Mouse (Mus musculus) hindbrain, embryonic 14.5 days (tissue): Measurements from ENCODE around the gene Adipor1. TPM values are rescaled to one million over a fixed set of nuclear protein-coding genes. Genes with fewer than 3 reads are reported as not detected.

Experiments
- ATAC-seq: fragments of 200-750 bp; cut with Nextera tagmentation; 2 replicates; pipeline ENCODE4 v1.8.0; 2017; ENCODE audit warnings: moderate number of reproducible peaks, mild to moderate bottlenecking, moderate TSS enrichment, moderate library complexity; ENCODE audit not compliant: low FRiP score
- DNase-seq: peaks from one replicate; pipeline ENCODE4 v3.0.0-alpha.2; 2015; ENCODE audit warnings: low spot score
- H3K27ac ChIP-seq: fragments of 300-500 bp; sonication (generic); 2 replicates; pipeline ENCODE4 v1.5.1; 2014; ENCODE audit warnings: mild to moderate bottlenecking, moderate library complexity
- H3K27me3 ChIP-seq: fragments of 300-500 bp; sonication (generic); 2 replicates; pipeline ENCODE4 v1.6.1; 2014; ENCODE audit warnings: mild to moderate bottlenecking, low read length, mixed read lengths; ENCODE audit not compliant: control insufficient read depth, insufficient read depth
- H3K36me3 ChIP-seq: fragments of 300-500 bp; sonication (generic); replicated peaks from 2 replicates; pipeline ENCODE4 v1.6.1; 2014; ENCODE audit not compliant: control insufficient read depth, insufficient read depth
- H3K4me1 ChIP-seq: fragments of 300-500 bp; sonication (generic); replicated peaks from 2 replicates; pipeline ENCODE4 v1.6.1; 2014; ENCODE audit warnings: antibody characterized with exemption, low read length, mixed read lengths; ENCODE audit not compliant: control insufficient read depth, insufficient read depth
- H3K4me2 ChIP-seq: fragments of 300-500 bp; sonication (generic); replicated peaks from 2 replicates; pipeline ENCODE4 v1.6.1; 2014; ENCODE audit warnings: mild to moderate bottlenecking, moderate library complexity
- H3K4me3 ChIP-seq: fragments of 300-500 bp; sonication (generic); replicated peaks from 2 replicates; pipeline ENCODE4 v1.5.1; 2014; ENCODE audit warnings: mild to moderate bottlenecking, low read length
- H3K9ac ChIP-seq: fragments of 300-500 bp; sonication (generic); 2 replicates; pipeline ENCODE4 v1.6.1; 2014
- H3K9me3 ChIP-seq: fragments of 300-500 bp; sonication (generic); 2 replicates; pipeline ENCODE4 v1.6.1; 2016; ENCODE audit warnings: low read length; ENCODE audit not compliant: control insufficient read depth
- WGBS: fragments of 180-500 bp; shearing (Covaris S2); extraction: QIAGEN DNeasy Blood & Tissue Kit; methylation state at CpG from one replicate; pipeline ENCODE4 v1.1.7; 2014; 5-methylcytosine and 5-hydroxymethylcytosine counted together
- polyA plus RNA-seq: library from polyadenylated mRNA; unstranded; fragments of >200 nt; fragmentation: Nextera tagmentation; extraction: Ambion mirVana; gene quantifications from 2 replicates; pipeline ENCODE4 v1.2.1, GENCODE M21; 2014

Gene Adipor1
- polyA plus RNA-seq, 1 experiment from 2014 or later, result 80.3 TPM

DNA sequence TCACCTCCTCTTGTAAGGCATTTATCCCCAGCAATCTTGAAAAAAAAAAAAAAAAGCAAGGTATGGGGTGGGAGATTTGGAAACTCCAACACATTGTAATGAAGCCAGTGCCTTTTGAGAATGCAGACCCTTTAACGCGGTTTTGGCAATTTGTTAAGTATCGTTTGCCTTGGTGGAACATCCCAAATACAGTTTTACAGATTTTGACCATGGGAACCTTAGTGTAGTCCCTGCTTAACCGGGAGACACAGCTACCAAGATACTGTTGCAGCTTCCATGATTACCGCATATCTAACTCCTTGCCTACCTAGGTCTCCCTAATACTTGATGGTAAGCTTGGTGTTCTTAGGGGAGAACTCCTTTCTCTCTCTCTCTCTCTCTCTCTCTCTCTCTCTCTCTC is 40.9 kb downstream of the Adipor1 start:
- ATAC-seq, result no peak
- Histone ChIP-seq H3K9ac (peak overlapping the region; percentile 97), H3K27me3 (no peaks in the 10 kb centered on the region), H3K4me2 (peak overlapping the region; percentile 93), H3K4me1 (peaks cover 8% of the 10 kb centered on the region), H3K27ac (no peak overlapping the region), H3K9me3 (no peaks in the 10 kb centered on the region), H3K4me3 (peak overlapping the region; percentile 96), H3K36me3 (peaks cover 27% of the 10 kb centered on the region)
- DNase-seq, result no peak
- 25% methylated on average over 5 of the region's 5 CpGs for whole genome bisulfite sequencing

DNA sequence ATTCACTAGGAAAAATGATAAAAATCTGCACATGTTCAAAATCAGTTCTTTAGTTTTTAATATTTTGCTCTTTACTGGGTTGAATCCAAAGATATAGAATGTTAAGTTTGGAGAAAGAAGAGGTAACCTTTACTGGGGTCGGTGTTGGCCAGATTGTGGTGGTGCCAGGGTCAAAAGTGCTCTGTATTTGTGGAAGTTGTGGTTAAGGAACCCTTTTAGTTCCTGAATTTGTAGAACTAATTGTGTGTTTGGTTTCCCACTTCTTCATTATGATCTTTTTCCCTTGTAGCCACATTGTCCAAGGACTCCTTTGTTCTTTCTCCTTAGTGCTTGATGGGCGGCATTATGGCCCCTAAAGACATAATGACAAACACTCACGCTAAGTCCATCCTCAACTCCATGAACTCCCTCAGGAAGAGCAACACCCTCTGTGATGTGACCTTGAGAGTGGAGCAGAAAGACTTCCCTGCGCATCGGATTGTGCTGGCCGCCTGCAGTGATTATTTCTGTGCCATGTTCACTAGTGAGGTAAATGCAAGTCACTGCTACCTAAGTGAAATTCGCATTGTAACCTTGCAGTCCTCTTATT is 43.1 kb downstream of the Adipor1 start:
- H3K4me1 ChIP-seq, result peaks cover 8% of the 10 kb centered on the region
- H3K9ac ChIP-seq, result no peak overlapping the region
- ATAC-seq, result no peak
- H3K36me3 ChIP-seq, result peaks cover 48% of the 10 kb centered on the region
- H3K27ac ChIP-seq, result no peak overlapping the region
- H3K4me2 ChIP-seq, result no peak overlapping the region
- DNase-seq, result no peak
- H3K27me3 ChIP-seq, result no peaks in the 10 kb centered on the region
- H3K4me3 ChIP-seq, result no peak overlapping the region
- 93% methylated on average over 7 of the region's 7 CpGs for WGBS
- H3K9me3 ChIP-seq, result no peaks in the 10 kb centered on the region

DNA sequence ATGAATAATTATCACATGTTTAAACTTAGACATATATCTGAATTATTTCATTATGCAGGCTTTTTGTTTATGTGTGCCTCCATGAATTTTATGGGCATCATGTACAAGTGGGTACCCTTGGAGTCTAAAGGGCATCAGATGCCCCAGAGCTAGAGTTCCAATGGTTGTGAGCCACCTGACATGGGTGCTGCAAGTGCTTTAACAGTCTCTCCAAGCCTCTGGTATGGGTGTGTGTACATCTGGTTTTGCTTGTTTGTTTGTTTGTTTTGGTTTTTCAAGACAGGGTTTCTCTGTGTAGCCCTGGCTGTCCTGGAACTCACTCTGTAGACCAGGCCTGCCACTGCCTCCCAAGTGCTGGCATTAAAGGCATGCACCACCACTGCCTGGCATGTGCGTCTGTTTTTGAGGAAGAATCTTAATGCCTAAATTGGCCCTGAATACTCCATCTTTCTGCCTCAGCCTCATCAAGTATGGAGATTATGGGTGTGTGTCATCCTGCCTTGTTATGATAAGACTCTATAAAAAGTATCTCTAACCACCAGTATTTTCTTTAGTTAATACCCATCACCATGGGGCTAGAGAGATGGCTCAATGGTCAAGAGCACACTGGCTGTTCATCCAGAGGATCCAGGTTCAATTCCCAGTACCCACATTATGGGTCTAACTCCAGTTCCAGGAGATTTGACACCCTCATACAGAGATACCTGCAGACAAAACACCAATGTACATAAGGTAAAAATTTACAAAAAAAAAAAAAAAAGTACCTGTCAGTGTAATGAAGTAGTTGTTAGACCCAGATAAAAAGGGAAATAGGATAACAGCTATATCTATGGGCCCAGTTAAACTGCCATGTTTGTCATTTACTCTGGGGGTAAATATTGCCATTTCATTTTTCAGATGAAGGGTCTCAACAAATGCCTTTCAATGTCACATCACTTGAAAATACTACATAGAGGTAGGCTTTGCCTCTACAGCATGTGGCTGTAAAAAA is 45.4 kb downstream of the Adipor1 start:
- Histone ChIP-seq H3K4me2 (no peak overlapping the region), H3K36me3 (peaks cover 68% of the 10 kb centered on the region), H3K4me1 (peaks cover 8% of the 10 kb centered on the region), H3K9ac (no peak overlapping the region), H3K27me3 (no peaks in the 10 kb centered on the region), H3K4me3 (no peak overlapping the region), H3K27ac (no peak overlapping the region), H3K9me3 (no peaks in the 10 kb centered on the region)
- ATAC-seq, result no peak
- no peak for DNase-seq
- 96% methylated on average over 1 of the region's 1 CpGs for WGBS

Other genes with a start within 250 kb of the Adipor1 start
- gene Chil1, start 233.2 kb upstream of the Adipor1 start, polyA plus RNA-seq, result 2.5 and 3.6 TPM in 2 replicates
- 0.27 TPM in 1 of 2 replicates, not detected in the other for gene Mybph, start 221.9 kb upstream of the Adipor1 start, polyA plus RNA-seq
- 13.0 and 14.9 TPM in 2 replicates for gene Adora1, start 179.9 kb upstream of the Adipor1 start, polyA plus RNA-seq
- gene Myog, start 125.4 kb upstream of the Adipor1 start, polyA plus RNA-seq, result 0.13 and 0.17 TPM in 2 replicates
- 20.4 and 22.3 TPM in 2 replicates for gene Ppfia4, start 82.5 kb upstream of the Adipor1 start, polyA plus RNA-seq
- 134 and 140 TPM in 2 replicates for gene Tmem183a, start 53.4 kb upstream of the Adipor1 start, polyA plus RNA-seq
- not detected in 2 replicates for gene 4933406M09Rik, start 29.4 kb upstream of the Adipor1 start, polyA plus RNA-seq
- gene Cyb5r1, start 9.8 kb upstream of the Adipor1 start, polyA plus RNA-seq, result 11.1 and 13.3 TPM in 2 replicates
- 31.8 and 37.3 TPM in 2 replicates for gene Klhl12, start 40.2 kb downstream of the Adipor1 start, polyA plus RNA-seq
- gene Rabif, start 79.3 kb downstream of the Adipor1 start, polyA plus RNA-seq, result 73.9 and 82.1 TPM in 2 replicates
- not detected in 2 replicates for gene Mgat4e, start 134.3 kb downstream of the Adipor1 start, polyA plus RNA-seq
- 83.0 TPM in 2 replicates for gene Kdm5b, start 144.8 kb downstream of the Adipor1 start, polyA plus RNA-seq
- 10.1 and 10.5 TPM in 2 replicates for gene Syt2, start 231.3 kb downstream of the Adipor1 start, polyA plus RNA-seq